Mouse (Mus musculus): ENCODE measurements around the gene Akap12. TPM values are rescaled to one million over a fixed set of nuclear protein-coding genes. Genes with fewer than 3 reads are reported as not detected.
A peak's percentile ranks its signal among the peaks of the same experiment; 100 is the strongest.

Gene Akap12
- polyA plus RNA-seq, 1 experiment from 2014 or later, result 30.9 TPM

DNA sequence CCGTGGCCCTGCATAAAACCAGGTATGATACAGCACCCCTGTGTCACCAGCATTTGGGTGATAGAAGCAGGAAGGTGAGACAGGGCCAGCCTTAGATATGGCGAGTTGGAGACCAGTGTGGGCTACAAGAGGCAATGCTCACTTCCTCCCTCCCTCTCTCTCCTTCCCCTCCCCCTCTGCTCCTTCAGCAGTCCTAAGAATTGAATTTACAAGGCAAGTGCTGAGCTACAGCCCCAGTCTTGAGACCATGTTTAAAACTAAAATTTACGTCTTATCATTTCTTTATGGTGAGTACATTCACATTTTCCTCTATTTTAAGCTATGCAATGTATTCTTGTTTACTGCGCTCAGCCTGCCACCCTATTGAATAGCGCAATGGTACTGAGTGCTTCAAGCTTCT is 5.3 kb upstream of the Akap12 start:
- H3K27me3 ChIP-seq, result no peaks in the 10 kb centered on the region
- H3K9me3 ChIP-seq, result no peaks in the 10 kb centered on the region
- H3K4me3 ChIP-seq, result no peak overlapping the region
- no peaks in the 10 kb centered on the region for H3K36me3 ChIP-seq
- H3K9ac ChIP-seq, result no peak overlapping the region
- no peak for ATAC-seq (ENCODE audit: low FRiP score, low read depth)
- peaks cover 6% of the 10 kb centered on the region for H3K4me1 ChIP-seq
- H3K4me2 ChIP-seq (replicated peaks), result no peak overlapping the region
- no peak overlapping the region for H3K27ac ChIP-seq
- 71% methylated on average over 5 of the region's 5 CpGs for WGBS

DNA sequence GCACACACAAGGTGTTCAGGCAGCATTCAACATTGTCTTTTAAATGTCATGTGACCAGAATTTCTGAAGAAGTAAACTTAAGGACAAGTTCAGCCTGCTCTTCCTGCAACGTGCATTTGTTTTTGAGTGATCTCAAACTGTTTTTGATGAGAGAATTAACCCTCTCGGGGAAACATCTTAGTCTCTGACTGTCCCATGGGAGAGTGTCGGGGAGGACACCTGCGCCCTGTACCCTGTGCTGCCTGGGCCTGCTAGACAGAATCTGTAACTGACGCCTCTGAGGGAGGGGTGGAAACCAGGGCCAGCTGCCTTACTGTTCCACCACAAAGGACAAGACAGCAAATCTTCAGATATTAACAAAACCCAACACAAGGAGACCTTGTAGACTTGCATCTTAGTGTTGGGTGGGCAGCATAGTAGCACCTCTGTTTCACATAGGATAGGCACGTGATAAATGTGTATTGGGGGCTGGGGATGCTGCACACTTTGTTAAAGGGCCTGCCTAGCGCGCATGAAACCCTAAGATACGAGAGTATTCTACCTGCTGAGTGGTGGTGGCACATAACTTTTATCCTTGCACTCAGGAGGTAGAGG is 4.7 kb upstream of the Akap12 start:
- Histone ChIP-seq H3K4me1 (peaks cover 8% of the 10 kb centered on the region), H3K27ac (no peak overlapping the region), H3K27me3 (no peaks in the 10 kb centered on the region), H3K4me2 (replicated peaks) (no peak overlapping the region), H3K9ac (no peak overlapping the region), H3K9me3 (no peaks in the 10 kb centered on the region), H3K36me3 (no peaks in the 10 kb centered on the region), H3K4me3 (no peak overlapping the region)
- WGBS, result 79% methylated on average over 9 of the region's 9 CpGs
- ATAC-seq (ENCODE audit: low FRiP score, low read depth), result no peak

DNA sequence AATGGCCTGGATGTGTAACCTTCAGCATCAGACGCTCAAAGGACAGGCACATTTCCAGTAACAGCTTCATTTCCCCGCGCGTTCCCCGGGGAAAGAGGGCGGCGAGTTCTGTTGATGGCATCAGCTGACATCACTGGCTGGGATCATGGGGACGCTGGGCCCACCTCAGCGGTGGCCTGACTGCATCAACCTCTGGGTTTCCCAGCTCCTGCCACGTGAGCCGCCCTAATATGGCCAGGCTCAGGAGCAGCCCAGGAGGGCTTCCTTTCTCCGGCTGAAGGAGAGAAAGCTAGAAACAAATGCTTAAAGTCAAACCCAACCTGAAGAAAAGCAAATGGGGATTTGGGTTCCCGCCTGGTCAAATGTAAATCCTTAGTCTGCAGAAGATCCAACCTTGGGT is 539 bp upstream of the Akap12 start:
- no peaks in the 10 kb centered on the region for H3K36me3 ChIP-seq
- H3K4me1 ChIP-seq, result peaks cover 16% of the 10 kb centered on the region
- no peak overlapping the region for H3K27ac ChIP-seq
- no peaks in the 10 kb centered on the region for H3K9me3 ChIP-seq
- H3K4me3 ChIP-seq, result peak overlapping the region; percentile 65
- ATAC-seq (ENCODE audit: low FRiP score, low read depth), result no peak; the same call in 1 of the 2 replicates
- H3K9ac ChIP-seq, result peak overlapping the region; percentile 79
- H3K27me3 ChIP-seq, result peaks cover 4% of the 10 kb centered on the region; the same call in 1 of the 2 replicates
- peak overlapping the region; percentile 94 for H3K4me2 ChIP-seq (replicated peaks)
- 2% methylated on average over 13 of the region's 13 CpGs for WGBS

DNA sequence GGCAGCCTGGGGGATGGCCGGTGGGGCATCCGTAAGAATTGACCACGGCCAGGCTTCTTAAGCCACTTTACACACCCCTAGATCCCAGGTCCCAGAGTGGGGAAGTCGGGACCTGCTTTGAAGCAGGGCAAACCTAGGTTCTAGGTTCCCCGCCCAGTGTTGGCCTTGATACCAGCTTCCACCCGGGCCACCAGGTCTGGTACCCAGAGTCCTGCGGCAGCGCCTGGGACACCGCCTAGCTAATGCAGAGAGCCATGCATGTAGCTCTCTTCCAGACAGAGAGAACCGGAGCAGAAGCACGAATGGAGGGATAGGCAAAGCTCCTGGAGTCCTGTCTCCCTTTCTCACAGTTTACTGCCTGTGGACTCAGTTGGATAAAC is 741 bp downstream of the Akap12 start:
- Histone ChIP-seq H3K9ac (peak overlapping the region; percentile 79), H3K4me3 (peak overlapping the region; percentile 65), H3K4me1 (peaks cover 16% of the 10 kb centered on the region), H3K27me3 (peaks cover 4% of the 10 kb centered on the region; the same call in 1 of the 2 replicates), H3K27ac (no peak overlapping the region), H3K9me3 (no peaks in the 10 kb centered on the region), H3K4me2 (replicated peaks) (peak overlapping the region; percentile 94), H3K36me3 (no peaks in the 10 kb centered on the region)
- peak; percentile 45; the same call in 1 of the 2 replicates for ATAC-seq (ENCODE audit: low FRiP score, low read depth)
- 2% methylated on average over 11 of the region's 11 CpGs for WGBS

DNA sequence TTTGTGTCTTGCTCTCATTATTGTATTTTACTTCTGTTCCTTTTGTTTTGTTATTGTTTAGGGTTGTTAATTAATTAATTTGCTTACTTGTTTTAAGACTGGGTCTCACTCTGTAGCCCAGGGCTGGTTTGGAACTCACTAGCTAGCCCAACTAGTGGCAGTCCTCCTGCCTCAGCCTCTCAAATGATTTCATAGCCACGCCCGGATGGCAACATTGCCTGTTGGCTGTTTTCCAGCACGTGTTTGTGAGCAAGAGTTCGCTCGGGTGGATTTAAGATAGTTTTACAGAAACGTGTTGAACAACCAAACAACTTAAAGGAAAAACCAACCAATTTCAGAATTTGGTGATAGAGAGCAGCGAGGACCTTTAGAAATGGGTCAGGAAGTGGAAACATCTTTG is 1.3 kb downstream of the Akap12 start:
- H3K4me1 ChIP-seq, result peaks cover 16% of the 10 kb centered on the region
- H3K4me2 ChIP-seq (replicated peaks), result peak overlapping the region; percentile 94
- H3K27me3 ChIP-seq, result peaks cover 4% of the 10 kb centered on the region; the same call in 1 of the 2 replicates
- H3K9ac ChIP-seq, result no peak overlapping the region
- H3K9me3 ChIP-seq, result no peaks in the 10 kb centered on the region
- H3K4me3 ChIP-seq, result peak overlapping the region; percentile 65; the same call in 1 of the 2 replicates
- WGBS, result 78% methylated on average over 7 of the region's 7 CpGs
- ATAC-seq (ENCODE audit: low FRiP score, low read depth), result no peak
- H3K27ac ChIP-seq, result no peak overlapping the region
- H3K36me3 ChIP-seq, result no peaks in the 10 kb centered on the region

DNA sequence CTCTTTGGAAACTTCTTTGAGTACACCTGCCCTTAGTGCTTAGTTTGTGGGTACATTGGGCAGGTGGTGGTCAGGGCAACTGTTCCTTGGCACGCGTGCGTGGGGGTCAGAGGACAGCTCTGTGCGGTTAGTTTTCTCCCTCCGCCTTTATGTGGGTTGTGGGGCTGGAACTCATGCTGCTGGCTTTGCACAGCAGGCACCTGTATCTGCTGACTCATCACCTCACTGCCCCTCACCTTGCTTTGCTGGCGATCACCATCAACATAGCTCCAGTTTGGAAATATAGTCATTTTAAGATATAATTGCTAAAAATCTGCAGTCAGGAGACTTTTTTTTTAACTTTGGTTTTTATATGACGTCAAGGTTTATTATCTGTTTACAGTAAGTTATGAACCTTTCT is 2.0 kb downstream of the Akap12 start:
- Histone ChIP-seq H3K27me3 (peaks cover 4% of the 10 kb centered on the region; the same call in 1 of the 2 replicates), H3K9ac (no peak overlapping the region), H3K9me3 (no peaks in the 10 kb centered on the region), H3K4me2 (replicated peaks) (no peak overlapping the region), H3K4me1 (peaks cover 16% of the 10 kb centered on the region), H3K36me3 (no peaks in the 10 kb centered on the region), H3K4me3 (no peak overlapping the region), H3K27ac (no peak overlapping the region)
- WGBS, result 92% methylated on average over 7 of the region's 7 CpGs
- no peak for ATAC-seq (ENCODE audit: low FRiP score, low read depth)

DNA sequence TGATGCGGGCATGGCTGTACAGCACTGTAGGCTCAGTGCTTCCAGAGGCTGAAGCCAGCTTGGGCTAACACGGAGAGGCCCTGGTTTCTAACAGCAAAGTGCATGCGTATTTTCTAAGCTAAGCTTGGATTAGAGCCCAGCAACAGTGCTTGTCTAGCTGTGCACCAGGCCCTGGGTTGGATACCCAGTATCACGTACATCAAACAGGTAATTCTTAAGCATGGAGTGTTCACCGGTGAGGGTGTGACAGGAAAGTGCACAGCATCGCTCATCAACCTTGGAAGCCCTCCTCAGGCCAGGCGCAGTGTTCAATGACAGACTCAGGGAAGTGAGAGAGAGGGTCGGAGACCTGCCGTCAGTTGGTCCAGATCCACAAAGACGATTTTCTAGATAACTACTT is 9.4 kb downstream of the Akap12 start:
- no peak overlapping the region for H3K4me2 ChIP-seq (replicated peaks)
- H3K9ac ChIP-seq, result no peak overlapping the region
- H3K9me3 ChIP-seq, result no peaks in the 10 kb centered on the region
- no peaks in the 10 kb centered on the region for H3K4me1 ChIP-seq
- WGBS, result 91% methylated on average over 10 of the region's 10 CpGs
- no peak overlapping the region for H3K27ac ChIP-seq
- H3K36me3 ChIP-seq, result no peaks in the 10 kb centered on the region
- ATAC-seq (ENCODE audit: low FRiP score, low read depth), result no peak
- H3K27me3 ChIP-seq, result no peaks in the 10 kb centered on the region
- H3K4me3 ChIP-seq, result no peak overlapping the region

DNA sequence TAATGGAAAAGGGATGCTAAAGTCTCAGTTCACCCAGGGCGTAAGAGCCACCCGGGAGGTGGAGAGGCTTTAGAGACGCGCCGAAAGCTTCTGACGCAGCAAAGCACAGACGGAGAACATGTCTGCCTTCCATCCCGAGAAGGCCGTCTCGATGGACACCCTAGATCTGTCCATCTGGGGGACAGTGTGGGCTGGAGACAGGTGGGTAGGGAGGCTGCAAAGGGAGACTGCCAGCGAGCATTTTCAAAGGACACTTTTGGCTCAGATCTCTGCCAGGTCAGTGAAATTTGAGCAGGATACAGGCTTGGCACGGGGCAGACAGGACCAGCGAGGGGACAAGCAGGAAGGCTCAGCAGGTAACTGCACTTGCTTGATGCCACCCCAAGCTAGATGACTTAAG is 9.9 kb downstream of the Akap12 start:
- no peak overlapping the region for H3K4me2 ChIP-seq (replicated peaks)
- H3K4me3 ChIP-seq, result no peak overlapping the region
- no peak overlapping the region for H3K27ac ChIP-seq
- H3K9me3 ChIP-seq, result no peaks in the 10 kb centered on the region
- no peak for ATAC-seq (ENCODE audit: low FRiP score, low read depth)
- WGBS, result 88% methylated on average over 13 of the region's 13 CpGs
- no peaks in the 10 kb centered on the region for H3K27me3 ChIP-seq
- H3K4me1 ChIP-seq, result no peaks in the 10 kb centered on the region
- H3K36me3 ChIP-seq, result no peaks in the 10 kb centered on the region
- no peak overlapping the region for H3K9ac ChIP-seq

DNA sequence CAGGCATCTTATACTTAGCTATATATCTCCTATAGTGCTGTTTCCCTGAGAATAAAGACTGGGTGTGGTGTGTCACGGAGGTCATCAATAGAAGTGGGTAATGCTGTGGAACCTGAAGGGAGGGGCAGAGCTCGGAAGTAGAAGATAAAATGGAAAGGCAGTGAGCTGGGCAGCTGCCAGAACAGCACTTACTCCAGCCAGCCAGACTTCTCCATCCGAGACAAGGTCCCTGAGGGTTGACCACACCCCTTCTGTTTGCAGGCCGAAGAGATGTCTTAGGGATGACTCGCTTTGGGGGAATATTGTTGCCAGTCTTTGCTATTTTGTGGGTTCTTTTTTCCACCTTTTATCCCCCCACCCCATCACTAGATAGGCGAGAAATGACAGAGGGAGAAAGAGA is 11.9 kb downstream of the Akap12 start:
- Histone ChIP-seq H3K9me3 (no peaks in the 10 kb centered on the region), H3K4me1 (no peaks in the 10 kb centered on the region), H3K27me3 (no peaks in the 10 kb centered on the region), H3K4me2 (replicated peaks) (no peak overlapping the region), H3K36me3 (no peaks in the 10 kb centered on the region), H3K9ac (no peak overlapping the region), H3K4me3 (no peak overlapping the region), H3K27ac (no peak overlapping the region)
- no peak for ATAC-seq (ENCODE audit: low FRiP score, low read depth)
- WGBS, result 65% methylated on average over 6 of the region's 6 CpGs

DNA sequence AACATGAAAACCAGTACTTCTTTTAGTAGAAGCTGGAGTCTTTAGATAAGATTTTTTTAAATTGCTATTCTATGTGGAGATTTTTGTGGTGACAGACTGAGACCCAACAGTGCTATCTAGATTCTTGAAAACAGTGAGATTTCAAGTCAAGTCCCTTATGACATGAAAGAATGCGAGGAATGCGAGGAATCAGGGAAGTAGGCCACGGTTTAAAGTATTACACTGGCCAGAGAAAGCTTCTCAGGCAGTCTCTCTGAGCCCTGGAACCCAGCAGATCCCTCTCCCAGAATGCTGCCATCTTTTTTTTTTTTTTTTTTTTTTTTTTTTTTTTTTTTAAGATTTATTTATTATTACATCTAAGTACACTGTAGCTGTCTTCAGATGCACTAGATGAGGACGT is 16.2 kb downstream of the Akap12 start:
- no peak overlapping the region for H3K4me3 ChIP-seq
- H3K27ac ChIP-seq, result no peak overlapping the region
- no peaks in the 10 kb centered on the region for H3K36me3 ChIP-seq
- H3K27me3 ChIP-seq, result no peaks in the 10 kb centered on the region
- 55% methylated on average over 4 of the region's 4 CpGs for WGBS
- H3K9ac ChIP-seq, result no peak overlapping the region
- no peak overlapping the region for H3K4me2 ChIP-seq (replicated peaks)
- no peak for ATAC-seq (ENCODE audit: low FRiP score, low read depth)
- H3K9me3 ChIP-seq, result no peaks in the 10 kb centered on the region
- peaks cover 4% of the 10 kb centered on the region; the same call in 1 of the 2 replicates for H3K4me1 ChIP-seq

DNA sequence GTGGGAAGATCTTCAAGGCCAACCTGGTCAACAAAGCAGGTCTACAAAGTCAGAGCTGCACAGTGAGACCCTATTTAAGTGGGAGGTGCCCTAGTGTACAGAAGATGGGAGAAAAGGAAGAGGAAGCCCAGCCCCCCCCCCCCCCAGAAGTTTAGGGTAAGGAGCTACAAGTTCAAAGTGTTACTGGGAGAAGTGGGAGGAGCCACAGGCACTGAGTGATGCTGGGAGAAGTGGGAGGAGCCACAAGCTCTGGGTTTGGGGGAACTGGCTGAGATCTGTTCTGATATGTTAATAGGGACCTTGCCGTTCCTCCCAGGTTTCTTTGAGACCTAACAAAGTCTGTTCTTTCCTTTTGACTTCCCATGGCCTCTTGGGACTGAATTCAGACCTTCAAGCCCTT is 18.6 kb downstream of the Akap12 start:
- Histone ChIP-seq H3K27ac (no peak overlapping the region), H3K36me3 (no peaks in the 10 kb centered on the region), H3K27me3 (no peaks in the 10 kb centered on the region), H3K9ac (no peak overlapping the region), H3K4me3 (no peak overlapping the region), H3K4me1 (peaks cover 11% of the 10 kb centered on the region), H3K4me2 (replicated peaks) (no peak overlapping the region), H3K9me3 (no peaks in the 10 kb centered on the region)
- no peak for ATAC-seq (ENCODE audit: low FRiP score, low read depth)
- 67% methylated on average over 1 of the region's 1 CpGs for whole genome bisulfite sequencing

DNA sequence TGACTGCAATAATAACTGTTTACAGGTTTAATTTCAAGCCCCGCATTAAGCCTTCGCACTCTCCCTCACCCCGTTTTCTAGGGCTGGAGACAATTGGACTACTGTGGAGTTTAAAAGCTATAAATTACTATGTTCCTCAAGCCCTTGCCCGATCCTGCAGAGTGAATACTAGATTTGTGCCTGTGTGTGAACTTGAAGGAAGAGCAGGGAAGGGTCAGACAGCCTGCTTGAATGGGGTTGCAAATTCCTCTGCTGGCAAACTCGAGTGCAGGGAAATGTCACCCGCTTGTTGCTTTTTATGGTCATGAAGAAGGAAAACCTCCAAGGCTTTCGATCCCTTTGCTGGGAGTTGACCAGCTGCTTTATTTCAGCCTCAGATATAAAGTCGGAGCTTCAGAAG is 19.6 kb downstream of the Akap12 start:
- H3K27me3 ChIP-seq, result no peaks in the 10 kb centered on the region
- H3K36me3 ChIP-seq, result no peaks in the 10 kb centered on the region
- 36% methylated on average over 8 of the region's 8 CpGs for WGBS
- H3K9ac ChIP-seq, result no peak overlapping the region
- H3K9me3 ChIP-seq, result no peaks in the 10 kb centered on the region
- ATAC-seq (ENCODE audit: low FRiP score, low read depth), result no peak
- H3K4me1 ChIP-seq, result peaks cover 20% of the 10 kb centered on the region
- H3K27ac ChIP-seq, result no peak overlapping the region
- H3K4me2 ChIP-seq (replicated peaks), result no peak overlapping the region
- H3K4me3 ChIP-seq, result no peak overlapping the region

DNA sequence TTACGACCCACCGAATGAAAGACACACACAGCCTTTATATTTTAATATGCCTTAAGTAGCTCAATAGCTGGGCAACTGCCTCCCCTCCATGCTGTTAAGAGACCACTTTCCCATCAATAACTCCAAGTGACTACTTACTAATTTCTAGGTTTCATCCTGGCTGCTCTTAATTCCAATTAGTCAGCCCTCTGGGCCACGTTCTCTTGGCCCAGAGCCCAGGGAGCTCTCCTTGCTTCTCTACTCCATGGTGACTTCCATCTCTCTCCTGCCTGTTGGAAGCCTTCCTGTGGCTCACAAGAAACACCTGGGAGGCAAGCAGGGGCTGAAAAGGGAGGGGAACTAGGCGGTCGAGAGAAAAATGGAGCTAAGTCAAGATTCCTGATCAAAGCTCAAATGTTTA is 23.0 kb downstream of the Akap12 start:
- Histone ChIP-seq H3K4me1 (peaks cover 27% of the 10 kb centered on the region), H3K9ac (no peak overlapping the region), H3K4me3 (no peak overlapping the region), H3K27me3 (no peaks in the 10 kb centered on the region), H3K27ac (no peak overlapping the region), H3K9me3 (no peaks in the 10 kb centered on the region), H3K36me3 (no peaks in the 10 kb centered on the region), H3K4me2 (replicated peaks) (no peak overlapping the region)
- no peak for ATAC-seq (ENCODE audit: low FRiP score, low read depth)
- WGBS, result 34% methylated on average over 5 of the region's 5 CpGs
